Mouse (Mus musculus): ENCODE data around the gene Papss2.

Gene Papss2

DNA sequence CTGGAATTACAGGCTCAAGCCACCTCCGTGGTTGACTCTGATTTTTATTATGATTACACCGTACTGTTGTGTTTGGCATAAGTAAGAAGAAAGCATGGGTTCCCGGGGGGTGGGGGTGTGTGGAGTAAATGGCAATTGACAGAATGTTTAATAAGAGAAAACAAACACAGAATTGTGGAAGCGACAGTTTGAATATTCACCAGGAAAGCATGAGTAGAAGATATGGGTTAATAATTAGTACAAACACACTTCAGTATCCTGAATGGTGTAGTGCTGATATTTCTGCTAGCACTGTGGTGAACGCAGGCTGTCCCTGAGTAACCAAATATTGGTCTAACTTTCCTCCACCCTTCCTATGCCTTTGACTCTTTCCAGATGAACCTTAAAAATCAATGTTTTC, 3.8 kb downstream of the Papss2 start:
- DNase-seq (ENCODE audit: low read depth, low spot score): no peak

DNA sequence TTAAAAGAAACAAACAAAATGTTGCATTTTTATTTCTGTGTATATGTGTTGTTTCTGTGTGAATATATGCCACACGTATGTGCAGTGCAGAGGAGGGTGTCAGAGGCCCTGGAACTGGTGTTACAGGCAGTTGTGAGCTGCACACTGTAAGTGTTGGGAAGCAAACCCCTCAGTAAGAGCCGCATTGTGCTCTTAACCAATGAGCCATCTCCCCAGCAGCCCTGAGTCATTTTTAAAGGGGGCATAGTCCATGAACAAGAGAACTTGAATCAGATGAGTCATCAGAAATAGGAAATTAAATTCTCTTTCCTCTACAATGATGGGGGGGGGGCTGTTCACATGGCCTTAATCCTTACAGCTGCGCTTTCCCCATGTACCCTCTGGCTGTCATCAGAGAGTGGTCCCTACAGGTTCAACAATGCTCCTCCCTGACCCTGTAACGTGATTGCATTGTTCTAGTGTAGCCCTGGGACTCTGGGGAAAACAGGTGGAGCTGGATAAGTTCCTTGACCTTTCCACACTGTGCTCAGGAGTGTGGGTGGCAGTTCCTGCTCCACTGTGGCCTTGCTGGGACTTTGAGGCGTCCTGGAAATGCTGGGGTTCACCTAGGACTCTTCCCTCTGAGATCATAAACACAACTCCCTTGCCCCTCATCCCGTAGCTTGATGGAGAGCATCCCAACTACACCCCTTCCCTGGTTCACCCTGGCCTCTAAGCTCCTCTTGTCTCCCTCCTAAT, 5.6 kb downstream of the Papss2 start:
- no peak for DNase-seq (ENCODE audit: low read depth, low spot score)

DNA sequence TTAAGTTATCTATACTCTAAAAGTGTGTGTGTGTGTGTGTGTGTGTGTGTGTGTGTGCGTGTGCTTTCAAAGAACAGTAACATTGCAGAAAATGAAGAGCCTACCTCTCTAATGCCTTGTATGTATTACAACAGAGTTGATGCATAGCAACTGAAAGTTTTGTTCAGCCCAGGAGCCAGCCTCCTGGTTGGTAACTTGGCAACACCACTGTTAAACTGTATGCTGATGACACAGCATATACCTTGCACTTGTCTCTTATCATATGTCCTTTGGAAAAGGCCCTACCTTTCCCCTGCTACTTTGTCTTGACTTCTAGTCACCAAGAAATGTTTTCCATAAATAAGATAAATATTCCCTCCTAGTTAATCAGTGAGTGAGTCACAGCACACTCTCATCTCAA, 7.9 kb downstream of the Papss2 start:
- DNase-seq (ENCODE audit: low read depth, low spot score): no peak

DNA sequence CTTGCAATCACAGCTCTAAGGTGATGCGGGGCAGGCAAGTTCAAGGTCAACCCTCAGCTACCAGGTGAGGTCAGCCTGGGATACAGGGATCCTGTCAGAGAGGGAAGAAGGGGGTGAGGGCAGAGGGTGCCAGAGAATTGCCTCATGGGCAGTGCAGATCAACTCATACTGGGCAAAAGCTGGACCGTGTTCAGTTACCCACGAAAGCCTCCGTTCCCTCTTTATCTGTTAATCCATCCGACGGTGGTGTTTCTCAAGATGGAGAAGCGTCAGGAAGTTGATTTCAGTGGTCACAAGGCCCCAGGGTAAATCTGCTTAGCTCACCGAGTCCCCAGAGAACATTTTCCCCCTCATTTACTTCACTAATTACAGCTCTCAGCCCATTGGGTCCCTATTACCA, 8.5 kb downstream of the Papss2 start:
- DNase-seq (ENCODE audit: low read depth, low spot score): no peak

DNA sequence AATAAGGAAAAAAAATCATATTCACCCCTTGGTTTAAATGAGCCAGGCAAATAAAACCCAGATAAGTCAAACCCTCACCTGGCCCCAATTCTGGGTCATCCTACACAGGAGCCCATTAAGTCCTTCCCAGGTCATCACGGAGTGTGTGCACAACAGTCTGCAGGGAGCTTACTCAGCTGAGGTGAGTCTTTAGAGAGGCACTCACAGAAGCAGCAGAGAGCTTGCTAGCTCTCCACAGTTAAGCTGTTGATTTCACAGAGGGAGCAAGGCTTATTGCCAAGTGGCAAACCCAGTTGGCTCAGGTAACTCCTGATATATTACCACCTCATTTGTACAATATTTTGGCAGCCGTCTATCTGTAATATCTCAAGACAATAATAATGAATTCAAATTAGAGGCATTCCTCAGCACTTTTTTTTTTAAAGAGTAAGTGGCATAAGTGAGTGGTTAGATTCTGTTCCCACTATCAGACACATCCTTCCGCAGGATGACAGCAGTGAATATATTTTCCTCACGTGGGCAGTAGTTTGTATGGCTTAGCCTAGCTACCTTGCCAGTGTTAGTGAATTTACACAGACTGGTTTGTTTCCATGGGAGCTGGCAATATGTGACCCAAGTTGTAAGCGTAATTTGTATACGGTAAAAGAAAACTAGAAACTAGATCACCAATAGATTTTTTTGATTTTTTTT, 9.1 kb downstream of the Papss2 start:
- no peak for DNase-seq (ENCODE audit: low read depth, low spot score)

DNA sequence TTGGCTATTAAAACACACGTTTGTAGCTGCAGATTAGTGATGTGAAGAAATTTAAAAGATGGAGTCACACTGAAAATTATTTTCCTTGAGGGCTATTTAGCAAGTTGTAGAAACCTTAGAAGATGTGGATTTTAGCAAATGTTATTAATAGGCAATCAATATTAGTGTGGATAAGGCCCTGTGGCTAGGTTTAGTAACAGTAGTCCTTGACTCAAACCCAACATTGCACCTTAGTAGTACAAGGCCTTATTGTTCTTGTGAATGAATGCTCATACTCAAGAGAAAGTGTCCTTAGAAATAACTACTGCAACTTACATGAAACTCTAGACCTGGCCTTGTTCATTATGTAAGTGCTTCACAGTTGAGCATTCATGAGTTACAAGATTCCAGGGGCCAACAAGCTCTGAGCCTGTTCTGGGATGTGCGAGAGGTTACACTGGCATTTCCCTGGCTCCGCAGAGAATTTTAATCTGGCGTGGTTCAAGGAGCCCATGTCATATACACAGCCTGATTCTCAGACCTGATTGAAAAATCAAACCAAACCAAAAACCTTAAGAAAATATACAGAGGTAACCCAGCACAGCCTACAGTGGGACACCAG, 10.7 kb downstream of the Papss2 start:
- no peak for DNase-seq (ENCODE audit: low read depth, low spot score)

DNA sequence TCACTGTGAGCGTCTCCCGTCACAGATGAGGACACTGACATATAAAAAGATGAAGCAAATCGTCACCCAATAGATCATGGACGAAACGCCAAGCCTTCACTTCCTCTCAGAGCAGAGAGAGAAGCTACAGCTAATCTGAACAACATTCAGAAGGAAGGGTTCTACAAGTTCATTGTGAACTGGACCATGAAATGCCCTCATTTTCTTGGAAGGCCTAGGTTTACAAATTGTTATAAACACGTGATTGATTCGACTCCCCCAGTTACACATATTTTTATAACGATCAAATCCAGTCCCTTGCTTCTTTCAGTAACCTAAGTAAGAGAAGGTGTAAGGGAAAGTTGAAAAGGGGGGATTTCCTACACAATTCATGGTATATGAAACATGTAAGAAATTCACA, 11.4 kb downstream of the Papss2 start:
- no peak for DNase-seq (ENCODE audit: low read depth, low spot score)

DNA sequence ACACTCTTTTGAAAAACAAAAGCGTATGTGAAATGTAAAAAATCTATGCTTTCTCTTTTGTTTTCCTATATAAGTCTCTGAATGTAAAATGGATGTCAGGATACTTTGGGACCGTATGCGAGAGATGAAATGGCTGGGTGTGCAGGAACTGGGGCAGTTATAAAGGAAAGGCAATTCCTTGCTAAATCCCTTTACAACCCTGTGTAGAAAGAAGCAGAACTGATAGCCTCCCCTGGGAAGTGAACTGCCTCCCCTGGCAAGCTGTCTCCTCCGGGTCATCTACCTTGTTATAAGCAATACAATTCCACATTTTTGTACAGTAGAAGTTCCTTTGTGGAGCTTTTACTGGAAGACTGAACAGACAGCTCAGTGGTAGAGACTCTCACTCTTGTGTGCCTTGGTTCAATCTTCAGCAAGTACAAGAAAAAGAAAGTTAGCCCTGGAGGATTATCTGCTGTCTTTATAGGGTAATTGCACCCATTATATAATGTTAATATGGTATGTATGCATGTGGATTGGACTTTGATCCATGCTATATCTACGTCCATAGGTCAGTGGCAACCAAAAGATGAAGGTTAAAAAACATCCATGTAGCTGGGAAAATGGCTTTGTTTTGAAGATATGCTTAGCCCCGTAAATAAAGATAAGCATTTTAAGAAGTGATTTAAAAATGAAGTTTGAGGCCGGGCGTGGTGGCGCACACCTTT, 15.9 kb downstream of the Papss2 start:
- no peak for DNase-seq (ENCODE audit: low read depth, low spot score)

DNA sequence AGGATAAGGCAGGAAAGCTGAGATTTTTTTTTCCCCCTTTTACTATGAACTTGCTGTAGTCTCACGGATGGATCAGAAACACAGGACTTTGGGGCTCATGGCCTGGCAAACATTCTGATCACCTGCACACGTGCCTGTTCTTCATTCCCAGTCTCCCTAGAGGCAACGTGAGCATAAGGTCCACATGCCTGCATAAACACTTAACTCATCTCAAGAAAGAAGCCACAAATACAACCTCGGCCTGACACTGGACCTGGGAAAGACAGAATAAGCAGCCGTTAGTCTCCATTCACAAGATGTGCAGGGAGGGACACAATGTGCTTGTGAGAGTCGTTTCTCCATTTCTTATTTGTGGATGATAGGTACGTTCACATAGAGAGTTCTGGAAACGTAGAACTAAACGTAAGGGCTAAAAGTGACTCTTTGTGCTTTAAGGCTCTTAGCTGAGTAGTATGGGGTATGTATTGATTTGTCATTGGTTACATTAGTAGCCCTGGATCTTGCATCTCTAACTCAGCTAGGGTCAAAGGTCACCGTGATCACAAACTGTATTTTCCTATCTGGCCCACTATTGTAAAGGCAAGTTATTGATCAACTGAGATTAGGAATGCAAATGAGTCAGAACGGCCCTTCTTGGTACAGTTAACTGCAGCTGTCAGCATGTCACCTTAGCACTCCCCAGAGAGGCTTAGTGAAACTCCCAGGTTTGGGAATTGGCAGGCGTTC, 18.6 kb downstream of the Papss2 start:
- DNase-seq (ENCODE audit: low read depth, low spot score): no peak

DNA sequence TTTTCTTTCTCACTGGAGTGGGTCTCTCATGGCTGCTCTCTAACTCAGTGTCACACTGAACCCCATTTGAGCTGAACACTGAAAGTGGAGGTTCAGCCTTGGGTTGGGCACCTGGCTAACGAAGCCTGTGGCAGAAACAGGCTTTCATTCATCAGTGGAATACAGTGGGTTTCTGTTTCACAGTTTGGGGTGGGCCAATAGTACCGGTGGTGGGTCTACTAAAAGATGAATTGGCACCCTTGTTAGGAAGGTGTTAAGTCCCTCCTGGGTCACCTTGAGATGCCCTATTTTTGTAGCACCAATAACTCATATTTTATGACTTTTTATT, 19.1 kb downstream of the Papss2 start:
- DNase-seq (ENCODE audit: low read depth, low spot score): no peak

DNA sequence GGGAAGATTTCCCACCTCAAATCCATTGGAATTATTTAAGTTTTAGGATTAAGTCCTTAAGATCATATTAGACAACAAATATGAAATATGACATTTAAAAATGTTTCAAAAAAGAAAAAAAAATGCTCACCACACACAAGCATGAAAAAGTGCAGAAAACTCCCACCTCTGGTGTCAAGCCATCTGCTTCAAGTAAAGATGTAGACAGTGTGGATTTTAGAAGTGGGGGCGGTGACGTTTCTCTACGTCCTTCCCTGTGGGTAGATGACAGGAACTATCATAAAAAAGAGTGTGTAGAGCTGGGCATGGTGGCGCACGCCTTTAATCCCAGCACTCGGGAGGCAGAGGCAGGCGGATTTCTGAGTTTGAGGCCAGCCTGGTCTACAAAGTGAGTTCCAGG, 21.1 kb downstream of the Papss2 start:
- DNase-seq (ENCODE audit: low read depth, low spot score): no peak

DNA sequence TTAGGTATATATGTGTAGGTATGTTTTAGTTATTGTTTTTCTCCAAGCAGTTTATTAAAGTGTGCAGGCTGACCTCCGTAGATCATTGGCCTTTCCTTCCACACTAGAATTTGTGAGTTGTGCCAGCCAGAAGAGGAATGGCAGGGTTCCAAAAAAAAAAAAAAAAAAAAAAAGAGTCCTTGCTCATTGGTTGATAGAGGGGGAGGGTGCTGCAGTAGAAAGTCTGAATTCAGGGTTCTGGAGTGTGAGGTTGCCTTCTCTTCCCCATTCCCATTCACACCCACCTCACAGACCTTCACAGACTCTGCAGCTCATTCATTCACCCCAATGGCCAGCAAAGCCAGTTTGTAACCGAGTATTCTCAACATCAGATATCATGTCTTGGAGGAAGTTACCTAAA, 24.1 kb downstream of the Papss2 start:
- no peak for DNase-seq (ENCODE audit: low read depth, low spot score)

DNA sequence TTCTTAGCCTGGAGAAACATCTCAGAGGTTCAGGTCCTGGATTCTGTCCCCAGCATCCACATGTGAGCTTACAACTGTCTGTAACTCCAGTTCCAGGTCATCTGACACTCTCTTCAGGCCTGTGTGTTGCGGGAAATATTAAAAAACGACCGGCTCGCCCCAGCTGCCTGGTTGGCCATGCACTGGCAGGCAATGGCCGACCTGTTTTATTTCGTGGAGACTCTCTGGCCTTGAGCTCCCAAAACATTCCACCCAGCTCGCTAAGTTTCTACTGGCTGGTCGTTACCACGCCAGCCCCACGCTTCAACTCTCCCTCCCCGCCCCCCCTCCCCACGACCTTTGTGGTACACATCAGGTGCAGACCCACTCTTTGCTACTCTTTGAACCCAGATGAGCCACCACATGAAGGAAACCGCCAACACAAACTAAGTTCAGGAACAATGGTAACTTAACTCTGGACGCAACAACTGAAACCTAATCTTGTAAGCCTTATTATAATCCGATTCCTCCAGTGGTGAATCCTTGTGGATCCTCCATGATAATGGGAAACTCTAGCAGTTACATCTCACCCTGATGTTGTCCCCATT, 25.4 kb downstream of the Papss2 start:
- DNase-seq (ENCODE audit: low read depth, low spot score): no peak

DNA sequence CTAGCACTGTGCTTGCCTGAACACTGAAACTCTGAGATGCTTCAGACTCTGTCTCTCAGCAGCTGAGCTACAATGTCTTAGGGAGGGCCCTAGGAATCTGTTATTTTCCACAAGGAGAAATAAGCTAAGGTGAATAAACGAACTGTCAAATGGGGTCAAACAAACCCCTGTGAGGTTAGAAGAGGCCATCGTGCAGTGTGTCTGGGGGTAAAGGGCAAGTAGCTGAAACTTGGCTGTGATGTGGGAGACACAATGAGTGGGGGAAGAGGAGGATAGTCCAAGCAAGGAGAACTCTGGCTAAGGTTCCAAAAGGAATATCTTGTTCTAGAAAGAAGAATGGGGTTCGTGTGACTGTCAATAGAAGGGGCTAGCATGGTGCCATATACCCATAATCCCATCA, 26.6 kb downstream of the Papss2 start:
- no peak for DNase-seq (ENCODE audit: low read depth, low spot score)

DNA sequence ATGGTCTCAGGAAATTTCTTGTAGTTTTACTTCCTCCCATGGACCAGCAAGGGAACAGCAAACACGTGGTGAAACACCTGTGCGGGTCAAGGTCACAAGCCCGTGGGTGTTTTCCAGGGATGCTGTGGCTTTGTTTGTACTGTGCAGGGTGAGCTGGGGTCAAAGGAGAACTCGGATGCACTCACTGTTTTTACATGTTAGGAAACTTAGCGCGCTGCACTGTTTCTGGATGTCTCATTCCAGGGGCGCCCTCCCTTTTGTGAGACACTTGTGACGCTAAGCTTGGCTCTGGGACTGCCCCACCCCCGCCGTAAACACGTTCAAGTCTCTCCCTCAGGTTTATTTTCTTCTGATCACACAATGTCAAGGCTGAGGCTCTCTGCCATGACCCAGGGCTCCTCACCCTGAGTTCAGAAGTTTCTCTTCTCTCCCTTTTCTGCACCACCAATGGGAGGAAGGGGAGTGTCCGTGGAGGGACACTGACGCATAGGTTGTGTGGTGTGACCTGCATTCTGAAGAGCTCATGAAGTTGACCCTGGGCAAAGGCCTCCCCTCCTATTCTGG, 31.3 kb downstream of the Papss2 start:
- DNase-seq (ENCODE audit: low read depth, low spot score): no peak

DNA sequence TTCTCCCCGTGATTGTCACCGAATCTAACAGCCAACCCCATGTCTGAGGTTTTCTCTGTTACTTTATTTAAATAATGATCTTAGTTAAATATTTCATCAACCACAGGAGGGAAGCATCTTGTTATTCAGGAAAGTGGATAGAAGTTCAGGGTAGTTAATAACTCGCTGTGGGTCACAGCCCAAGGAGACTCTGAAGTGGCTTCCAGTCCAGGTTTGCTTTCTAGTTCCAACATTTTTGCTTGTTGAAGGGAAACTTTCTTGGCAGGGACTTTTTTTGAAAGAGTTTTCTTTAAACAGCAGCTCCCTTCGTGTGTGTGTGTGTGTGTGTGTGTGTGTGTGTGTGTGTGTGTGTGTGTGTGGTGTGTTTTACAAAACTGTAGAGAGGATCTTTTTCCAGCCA, 32.0 kb downstream of the Papss2 start:
- DNase-seq (ENCODE audit: low read depth, low spot score): no peak

DNA sequence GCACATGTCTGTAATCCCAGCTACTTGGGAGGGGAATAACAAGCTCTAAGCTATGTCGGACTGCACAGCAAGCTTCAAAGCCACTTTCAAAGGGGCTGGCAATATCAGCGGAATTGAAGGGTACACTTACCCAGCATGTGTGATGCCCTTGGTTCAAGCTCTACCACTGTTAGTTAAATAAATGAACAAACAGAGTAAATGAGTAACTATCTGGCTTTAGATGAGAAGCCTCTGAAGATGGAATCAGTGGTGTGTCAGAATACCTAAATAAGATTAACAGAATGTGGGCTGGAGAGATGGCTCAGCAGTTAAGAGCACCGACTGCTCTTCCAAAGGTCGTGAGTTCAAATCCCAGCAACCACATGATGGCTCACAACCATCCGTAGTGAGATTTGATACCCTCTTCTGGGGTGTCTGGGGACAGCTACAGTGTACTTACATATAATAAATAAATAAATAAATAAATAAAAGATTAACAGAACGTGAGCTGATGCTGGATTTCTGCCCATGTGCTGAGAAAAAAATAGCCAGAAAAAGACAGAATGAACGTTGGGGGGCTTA, 33.1 kb downstream of the Papss2 start:
- no peak for DNase-seq (ENCODE audit: low read depth, low spot score)

DNA sequence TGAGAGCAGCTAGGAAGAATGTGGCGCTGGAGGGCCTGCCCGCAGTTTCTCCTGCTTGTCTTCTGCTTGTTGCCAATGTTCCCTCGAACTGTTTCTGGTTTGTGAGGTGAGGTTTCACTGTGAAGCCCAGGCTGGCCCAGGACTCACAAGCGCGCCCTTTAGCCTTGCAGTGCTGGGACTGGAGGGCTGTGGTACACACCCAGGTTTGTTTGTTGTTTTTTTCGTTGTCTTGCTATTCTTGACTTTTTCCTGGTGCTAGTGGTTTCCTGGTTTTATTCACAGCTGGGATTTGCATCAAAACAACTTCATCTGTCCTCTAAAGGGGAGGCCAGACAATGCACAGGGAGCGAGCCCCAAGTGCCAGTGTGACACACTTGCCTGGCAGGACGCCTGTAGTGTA, 39.3 kb downstream of the Papss2 start:
- no peak for DNase-seq (ENCODE audit: low read depth, low spot score)

DNA sequence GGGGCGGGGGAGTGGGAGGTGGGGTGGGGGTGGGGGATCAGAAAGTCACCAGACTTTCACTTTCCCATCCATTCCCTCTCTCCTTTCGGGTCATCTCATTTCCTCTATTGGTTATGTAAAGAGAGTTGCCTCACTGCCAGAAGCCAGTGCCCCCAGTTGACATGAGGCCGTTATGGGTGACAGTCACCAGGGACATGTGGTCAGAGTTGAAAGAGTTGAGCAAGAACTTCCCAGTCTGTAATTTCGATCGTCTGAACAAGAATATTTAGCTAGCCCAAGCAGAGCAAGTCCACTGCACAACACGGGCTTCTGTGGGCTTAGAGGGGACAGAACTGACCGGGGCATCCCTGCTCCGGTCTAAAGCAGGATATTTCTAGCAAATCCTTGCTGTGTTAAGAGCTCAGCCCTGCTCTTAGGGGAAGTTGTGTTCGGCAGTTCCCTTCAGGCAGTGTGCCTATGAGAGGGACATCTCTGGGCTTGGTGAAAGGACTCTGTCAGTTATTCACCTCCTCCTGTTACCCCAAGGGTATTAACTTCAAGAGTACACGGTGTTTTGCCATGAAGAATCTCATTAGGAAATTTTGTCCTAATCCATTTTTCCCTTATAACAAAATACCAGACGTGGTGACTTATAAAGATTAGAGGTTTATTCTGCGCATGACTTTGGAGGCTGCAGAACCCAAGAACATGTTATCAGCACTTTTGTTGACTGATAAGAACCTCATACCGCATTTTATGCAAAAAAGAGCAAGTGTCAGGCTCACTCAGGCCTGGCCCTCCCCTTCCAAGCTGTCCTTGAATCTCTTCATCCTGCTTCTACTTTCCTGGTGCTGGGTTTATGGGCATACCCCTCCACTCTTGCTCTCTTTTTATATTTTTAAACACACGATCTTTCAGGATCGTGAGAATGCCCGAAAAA, 42.0 kb downstream of the Papss2 start:
- DNase-seq (ENCODE audit: low read depth, low spot score): no peak

Measured in retina, adult 2 months (tissue).